Mouse (Mus musculus) testis, adult 2 months (tissue): Measurements from ENCODE around the gene Atxn1.

Experiments
- CTCF ChIP-seq: fragments of 200-500 bp; IDR thresholded peaks from 2 replicates; pipeline ENCODE4 v1.5.1; 2012; ENCODE audit warnings: low read depth, mild to moderate bottlenecking, inconsistent platforms, low read length, moderate library complexity; ENCODE audit not compliant: control insufficient read depth, insufficient read depth, insufficient replicate concordance
- POLR2A ChIP-seq: fragments of 200-500 bp; IDR thresholded peaks from 2 replicates; pipeline ENCODE4 v1.6.1; 2012; ENCODE audit warnings: low read depth, mild to moderate bottlenecking, inconsistent platforms, low read length, moderate library complexity; ENCODE audit not compliant: control insufficient read depth

GRCm38 (mm10) chr13:45853691-45854090 is 111.1 kb downstream of the Atxn1 start:
- TF ChIP-seq CTCF (no peak), POLR2A (no peak)
